Mouse (Mus musculus) B cell, adult (primary cell): ENCODE measurements around the gene Olfr638. TPM values are rescaled to one million over a fixed set of nuclear protein-coding genes. Genes with fewer than 3 reads are reported as not detected.

Source experiments
- total RNA-seq: library from RNA; stranded (reverse); gene quantifications from 4 replicates; pipeline ENCODE4 v1.2.4, GENCODE M21; 2023; ENCODE audit not compliant: inconsistent age

Gene Olfr638
- not detected in 4 replicates for total RNA-seq

DNA sequence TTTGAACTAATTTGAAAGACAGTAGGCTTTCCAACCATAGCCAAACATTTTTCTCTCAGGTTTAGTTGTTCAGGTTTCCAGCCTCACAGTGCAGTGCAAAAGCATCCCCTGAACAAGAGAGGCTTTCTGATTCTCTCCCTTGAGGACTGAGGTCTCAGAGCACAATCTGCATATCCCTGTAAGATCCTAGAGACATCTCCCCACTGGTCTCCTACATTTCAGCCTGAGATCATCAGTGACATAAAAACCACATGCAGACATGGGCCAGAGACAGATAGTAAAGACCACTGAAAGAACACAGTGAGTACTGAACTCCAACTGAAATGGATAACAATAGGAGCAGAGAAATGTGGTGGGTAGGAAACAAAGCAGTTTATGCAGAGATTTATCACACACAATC is at the start of gene Olfr638:
Gene Olfr638 (plus strand): TSS at position 301 of the 400 bp plus-strand sequence.

DNA sequence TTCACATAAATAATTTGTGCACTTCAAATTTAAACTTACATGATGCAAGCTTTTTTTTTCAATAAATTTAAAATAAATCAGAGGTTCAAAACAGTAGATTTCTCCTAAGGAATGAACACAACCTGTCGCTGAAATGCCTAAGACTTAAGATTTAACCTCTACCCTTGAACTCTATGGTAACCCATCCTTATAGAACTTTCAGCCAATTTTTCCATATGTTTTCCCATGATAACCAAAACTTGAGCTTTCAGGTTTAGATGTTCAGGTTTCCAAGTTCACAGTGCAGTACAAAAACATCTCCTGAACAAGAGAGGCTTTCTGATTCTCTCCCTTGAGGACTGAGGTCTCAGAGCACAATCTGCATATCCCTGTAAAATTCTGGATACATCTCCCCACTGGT is 27.7 kb upstream of the Olfr638 start, which contains the start of gene Olfr635:
Gene Olfr635 (plus strand): TSS at position 301 of the 400 bp plus-strand sequence.

DNA sequence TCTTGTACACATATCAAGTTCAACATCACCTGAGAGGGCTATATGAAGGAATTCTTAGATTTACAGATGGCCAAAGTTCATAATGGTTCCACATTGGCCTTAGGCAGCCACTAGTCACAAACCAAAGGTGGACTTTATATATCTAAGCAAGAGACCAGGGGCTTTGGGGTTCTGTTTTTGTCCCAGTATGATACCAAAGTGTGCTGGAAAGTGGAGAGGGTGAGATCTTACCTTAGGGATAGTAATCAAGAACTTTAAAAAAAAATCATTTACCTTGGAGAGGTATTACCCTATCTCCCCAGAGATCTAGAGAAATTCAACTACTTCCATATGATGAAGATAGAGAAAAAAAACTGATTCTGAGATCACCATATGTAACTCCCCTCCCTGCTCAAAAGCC is 18.7 kb downstream of the Olfr638 start, which contains the start of gene Olfr639:
Gene Olfr639 (minus strand): TSS at position 101 of the 400 bp plus-strand sequence.

DNA sequence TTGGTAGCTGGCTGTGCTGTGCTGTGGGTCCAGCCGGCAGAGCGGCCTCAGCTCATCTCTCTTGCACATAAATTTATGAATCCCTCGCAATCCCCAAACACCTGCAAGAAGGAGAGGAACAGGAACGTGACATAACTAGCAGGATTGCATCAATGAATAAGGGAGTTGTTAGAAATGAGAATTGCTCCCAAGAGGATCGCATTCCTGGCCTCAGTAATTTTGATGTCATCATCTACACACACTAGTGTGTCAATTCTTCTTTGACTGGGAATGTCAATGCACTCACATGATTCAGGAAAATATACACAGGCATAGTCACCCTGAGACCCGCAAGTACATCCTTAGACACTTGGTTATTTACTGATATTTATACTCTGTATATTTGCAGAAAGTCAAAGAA is 26.9 kb downstream of the Olfr638 start, which contains the start of gene Olfr640:
Gene Olfr640 (minus strand): TSS at position 101 of the 400 bp plus-strand sequence.

DNA sequence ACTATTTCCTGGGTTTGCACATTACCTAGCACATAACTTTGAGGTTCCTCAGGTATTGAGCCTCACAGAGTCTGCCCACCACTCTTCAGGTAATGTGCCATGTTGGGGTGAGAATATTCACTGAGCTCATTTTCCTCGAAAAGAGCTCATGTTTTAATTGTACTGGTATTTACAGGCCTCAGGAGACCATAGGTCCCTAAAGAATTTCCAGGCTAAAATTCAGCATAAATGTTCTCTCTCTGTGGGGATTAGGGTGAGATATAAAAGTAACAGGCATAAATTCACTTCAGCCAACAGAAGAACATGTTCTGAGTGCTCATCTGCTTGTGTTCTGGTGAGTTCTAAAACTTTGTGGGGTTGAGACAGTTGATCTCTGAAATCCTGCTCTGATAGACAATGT is 36.6 kb downstream of the Olfr638 start, which contains the start of gene Olfr641:
Gene Olfr641 (plus strand): TSS at position 301 of the 400 bp plus-strand sequence.

DNA sequence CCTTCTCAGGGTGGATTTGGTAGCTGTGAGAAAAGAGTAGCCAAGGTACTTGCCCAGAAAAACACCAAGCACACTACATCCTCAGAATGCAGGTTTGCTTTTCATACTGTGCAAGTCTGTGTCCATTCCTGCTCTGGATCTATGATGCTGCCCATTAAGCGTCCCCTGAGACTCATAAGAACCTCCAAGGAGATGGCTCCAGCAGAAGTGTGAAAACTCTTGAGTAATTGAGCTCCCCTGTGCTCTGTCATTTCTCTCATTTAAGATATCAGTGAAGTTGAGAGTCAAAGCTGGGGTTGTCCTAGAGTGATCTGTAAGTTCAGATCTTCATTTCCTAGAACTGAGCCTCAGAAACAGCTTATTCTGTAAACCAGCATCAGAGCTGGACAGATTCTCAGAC is 54.0 kb downstream of the Olfr638 start, which contains the start of gene Olfr642:
Gene Olfr642 (minus strand): TSS at position 101 of the 400 bp plus-strand sequence.

Other genes starting within 250 kb of the Olfr638 start
- not detected in 4 replicates for gene Olfr630, start 241.4 kb upstream of the Olfr638 start, total RNA-seq
- gene Olfr69, start 227.2 kb upstream of the Olfr638 start, total RNA-seq: not detected in 4 replicates
- not detected in 4 replicates for gene Olfr68, start 219.0 kb upstream of the Olfr638 start, total RNA-seq
- gene Olfr67, start 206.9 kb upstream of the Olfr638 start, total RNA-seq: not detected in 4 replicates
- gene Hbb-bt, start 184.8 kb upstream of the Olfr638 start, total RNA-seq: 3.1 to 9.5 TPM (median 3.9 TPM) in 4 replicates
- 5.7 to 29.6 TPM (median 17.0 TPM) in 4 replicates for gene Hbb-bs, start 170.7 kb upstream of the Olfr638 start, total RNA-seq
- not detected in 4 replicates for gene Hbb-bh2, start 158.2 kb upstream of the Olfr638 start, total RNA-seq
- gene Hbb-bh1, start 155.6 kb upstream of the Olfr638 start, total RNA-seq: 0.94 TPM in 1 of 4 replicates, not detected in the others
- gene Hbb-y, start 145.5 kb upstream of the Olfr638 start, total RNA-seq: not detected in 4 replicates
- gene Olfr66, start 112.5 kb upstream of the Olfr638 start, total RNA-seq: not detected in 4 replicates
- not detected in 4 replicates for gene Olfr64, start 104.3 kb upstream of the Olfr638 start, total RNA-seq
- not detected in 4 replicates for gene Olfr65, start 95.3 kb upstream of the Olfr638 start, total RNA-seq
- gene Olfr631, start 69.9 kb upstream of the Olfr638 start, total RNA-seq: not detected in 4 replicates
- gene Olfr632, start 64.4 kb upstream of the Olfr638 start, total RNA-seq: not detected in 4 replicates
- gene Olfr633, start 54.3 kb upstream of the Olfr638 start, total RNA-seq: not detected in 4 replicates
- not detected in 4 replicates for gene Olfr635, start 27.6 kb upstream of the Olfr638 start, total RNA-seq
- 0.16 TPM in 1 of 4 replicates, not detected in the others for gene Olfr639, start 18.6 kb downstream of the Olfr638 start, total RNA-seq
- gene Olfr640, start 26.8 kb downstream of the Olfr638 start, total RNA-seq: not detected in 4 replicates
- gene Olfr641, start 36.7 kb downstream of the Olfr638 start, total RNA-seq: not detected in 4 replicates
- not detected in 4 replicates for gene Olfr642, start 53.9 kb downstream of the Olfr638 start, total RNA-seq
- gene 4930516K23Rik, start 62.7 kb downstream of the Olfr638 start, total RNA-seq: not detected in 4 replicates
- not detected in 4 replicates for gene Olfr644, start 73.1 kb downstream of the Olfr638 start, total RNA-seq
- gene Olfr645, start 86.7 kb downstream of the Olfr638 start, total RNA-seq: not detected in 4 replicates
- gene Olfr646, start 106.1 kb downstream of the Olfr638 start, total RNA-seq: 0.27 to 0.29 TPM (median 0.27 TPM) in 3 of 4 replicates, not detected in the other
- gene Ubqln5, start 131.1 kb downstream of the Olfr638 start, total RNA-seq: not detected in 4 replicates
- not detected in 4 replicates for gene Olfr643, start 138.7 kb downstream of the Olfr638 start, total RNA-seq
- gene Ubqln3, start 144.5 kb downstream of the Olfr638 start, total RNA-seq: not detected in 4 replicates
- not detected in 4 replicates for gene Ubqlnl, start 151.8 kb downstream of the Olfr638 start, total RNA-seq
- not detected in 4 replicates for gene Olfm5, start 166.1 kb downstream of the Olfr638 start, total RNA-seq
- gene Olfr648, start 184.6 kb downstream of the Olfr638 start, total RNA-seq: not detected in 4 replicates
- gene Olfr649, start 197.2 kb downstream of the Olfr638 start, total RNA-seq: not detected in 4 replicates
- 0.33 to 0.90 TPM (median 0.54 TPM) in 4 replicates for gene Trim6, start 220.0 kb downstream of the Olfr638 start, total RNA-seq
- 57.6 to 72.3 TPM (median 61.7 TPM) in 4 replicates for gene Trim34a, start 245.7 kb downstream of the Olfr638 start, total RNA-seq